Mouse (Mus musculus) common myeloid progenitor, adult 5-6 weeks (primary cell): ENCODE results near the gene Creld1. TPM values are rescaled to one million over a fixed set of nuclear protein-coding genes. Genes with fewer than 3 reads are reported as not detected.
A peak's percentile ranks its signal among the peaks of the same experiment; 100 is the strongest.

Experiments
- ATAC-seq: replicated peaks from 2 replicates; pipeline ENCODE4 v1.8.0; 2016; ENCODE audit warnings: low read depth, mild to moderate bottlenecking, moderate TSS enrichment, inconsistent platforms; ENCODE audit not compliant: poor library complexity, severe bottlenecking
- total RNA-seq: library from RNA; stranded (forward); fragments of 200-1000, 187-1606 nt; gene quantifications from 2 replicates; pipeline ENCODE4 v1.2.3, GENCODE M21; 2017

Gene Creld1
- total RNA-seq, 1 experiment from 2014 or later, result 9.4 TPM

DNA sequence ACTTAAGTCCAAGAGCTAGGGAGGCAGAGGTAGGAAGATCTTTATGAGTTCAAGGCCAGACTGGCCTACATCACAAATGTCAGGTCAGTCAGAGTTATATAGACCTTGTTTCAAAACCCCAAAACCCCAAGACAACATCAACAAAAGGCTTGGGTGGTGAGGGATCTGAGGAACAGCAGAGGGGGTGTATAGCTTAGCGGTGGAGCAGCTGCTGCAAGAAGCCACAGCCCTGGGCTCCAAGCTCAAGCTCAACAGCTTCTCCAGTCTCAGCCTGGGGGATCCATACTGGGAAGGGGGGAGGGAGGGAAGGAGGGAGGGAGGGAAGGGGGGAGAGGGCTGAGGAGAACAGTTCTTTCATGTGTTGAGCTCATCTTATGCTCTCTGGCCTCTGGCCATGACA, 22.6 kb downstream of the Creld1 start:
- ATAC-seq, result no peak

GRCm38 (mm10) chr6:113507130-113507529, 24.0 kb downstream of the Creld1 start:
- no peak for ATAC-seq

GRCm38 (mm10) chr6:113508272-113508946, 25.3 kb downstream of the Creld1 start:
- ATAC-seq, result no peak

DNA sequence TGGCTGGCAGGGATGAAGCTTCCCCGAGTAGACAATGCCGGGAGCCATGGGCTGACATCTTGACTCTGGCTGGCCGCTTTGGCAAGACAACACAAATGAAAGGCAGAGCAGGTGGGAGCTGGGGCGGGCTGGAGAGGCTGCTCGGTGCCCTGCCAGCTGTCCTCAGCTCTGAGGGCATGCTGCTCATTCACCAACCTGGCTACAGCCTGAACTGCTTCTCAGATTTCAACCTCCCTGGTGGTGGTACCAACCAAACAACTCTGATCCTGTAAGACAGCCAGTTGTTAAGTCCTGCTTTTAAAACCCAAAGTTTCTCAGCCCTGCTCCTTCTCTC, 25.8 kb downstream of the Creld1 start:
- ATAC-seq, result no peak

GRCm38 (mm10) chr6:113513944-113514343, 30.8 kb downstream of the Creld1 start:
- no peak for ATAC-seq

DNA sequence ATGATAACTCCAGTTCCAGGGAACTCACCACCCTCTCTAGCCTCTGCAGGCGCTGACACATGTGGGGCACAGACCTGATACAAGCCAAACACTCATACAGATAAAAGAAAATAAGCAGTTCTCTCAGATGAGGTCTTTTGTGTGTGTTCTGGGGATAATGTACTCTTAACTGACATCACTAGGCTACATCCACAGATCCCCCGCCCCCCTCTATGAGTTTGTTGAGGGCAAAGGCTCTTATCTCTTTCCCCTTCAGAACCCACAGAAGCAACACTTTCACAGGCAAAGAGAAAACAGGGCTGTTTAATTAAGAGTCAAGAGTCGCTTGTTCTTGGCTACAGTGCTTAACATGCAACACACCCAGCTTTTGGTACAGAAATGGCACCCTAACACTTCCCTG, 31.5 kb downstream of the Creld1 start:
- peak; percentile 57 for ATAC-seq

GRCm38 (mm10) chr6:113517434-113518080, 34.5 kb downstream of the Creld1 start:
- ATAC-seq, result peak; percentile 90

GRCm38 (mm10) chr6:113522310-113522709, 39.2 kb downstream of the Creld1 start:
- ATAC-seq, result no peak

DNA sequence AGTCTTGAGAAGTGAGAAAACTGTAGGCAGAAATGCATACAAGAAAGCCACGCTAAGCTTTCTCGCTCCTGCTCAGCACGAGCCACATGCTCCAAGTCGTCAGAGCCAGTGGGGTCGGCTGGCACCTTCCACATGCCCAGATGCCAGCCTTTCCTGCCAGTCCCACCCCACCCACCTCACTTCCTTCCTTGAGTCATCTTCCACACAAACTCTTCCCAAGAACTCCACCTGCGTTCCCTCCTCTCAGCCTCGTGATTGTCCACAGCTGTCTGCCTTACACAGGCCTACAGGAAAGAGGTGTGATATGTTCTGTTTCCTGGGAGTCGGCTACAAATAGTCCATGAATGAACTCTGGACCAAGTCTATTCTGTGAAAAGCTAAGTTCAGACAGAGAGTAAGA, 40.3 kb downstream of the Creld1 start:
- ATAC-seq, result no peak

- peak; percentile 90 for ATAC-seq
These were observed 48.1 kb downstream of the Creld1 start, which contains the start of the genes Emc3 and Fancd2 for GRCm38 (mm10) chr6:113530932-113531839. Gene Emc3, minus strand, starts transcription at chr6:113531652. Gene Fancd2, plus strand, starts transcription at chr6:113531682.

- ATAC-seq, result no peak
These were observed 48.8 kb downstream of the Creld1 start for GRCm38 (mm10) chr6:113531840-113532404.

DNA sequence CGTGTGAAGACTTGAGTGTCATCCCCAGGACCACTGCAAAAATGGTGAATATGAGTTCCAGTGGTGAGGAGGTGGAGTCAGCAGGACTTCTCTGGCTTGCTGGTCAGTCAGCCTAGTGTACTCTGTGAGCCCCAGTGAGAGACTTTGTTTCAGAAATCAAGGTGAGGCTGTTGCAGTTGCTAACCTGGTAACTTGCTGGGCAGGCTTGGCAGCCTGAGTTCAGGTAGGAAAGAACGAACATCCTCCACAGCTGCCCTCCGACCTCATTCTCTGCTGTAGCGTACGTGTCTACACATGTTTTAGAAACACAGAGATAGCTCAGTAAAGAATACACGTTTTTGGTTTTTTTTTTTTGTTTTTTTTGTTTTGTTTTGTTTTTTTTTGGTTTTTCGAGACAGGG, 51.8 kb downstream of the Creld1 start:
- no peak for ATAC-seq

DNA sequence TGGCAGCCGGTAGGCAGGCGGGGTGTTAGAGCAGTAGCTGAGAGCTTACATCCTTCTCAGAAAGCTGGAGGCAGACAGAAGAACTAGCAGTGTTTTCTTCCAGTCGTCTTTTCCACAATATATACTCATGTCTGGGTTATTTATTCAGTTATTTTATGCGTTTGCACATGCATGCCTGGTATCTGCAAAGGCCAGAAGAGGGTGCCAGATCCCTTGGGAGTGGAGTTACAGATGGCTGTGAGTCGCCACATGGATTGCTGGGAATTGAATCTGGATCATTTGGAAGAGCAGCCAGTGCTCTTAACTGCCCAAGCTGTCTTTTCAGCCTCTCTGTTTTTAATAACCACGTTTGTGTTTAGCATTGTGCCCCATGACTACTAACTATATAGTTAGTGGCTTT, 58.5 kb downstream of the Creld1 start:
- ATAC-seq, result no peak

Other genes with a start within 250 kb of the Creld1 start
- gene Mtmr14, start 245.5 kb upstream of the Creld1 start, total RNA-seq, result 20.5 and 35.4 TPM in 2 replicates
- gene Cpne9, start 201.0 kb upstream of the Creld1 start, total RNA-seq, result 0.05 TPM in 1 of 2 replicates, not detected in the other
- gene Brpf1, start 176.2 kb upstream of the Creld1 start, total RNA-seq, result 27.5 and 35.7 TPM in 2 replicates
- gene Ogg1, start 156.3 kb upstream of the Creld1 start, total RNA-seq, result 10.2 and 11.7 TPM in 2 replicates
- gene Camk1, start 139.3 kb upstream of the Creld1 start, total RNA-seq, result 29.9 and 41.3 TPM in 2 replicates
- 20.7 and 33.1 TPM in 2 replicates for gene Tada3, start 105.4 kb upstream of the Creld1 start, total RNA-seq
- 175 and 193 TPM in 2 replicates for gene Arpc4, start 105.2 kb upstream of the Creld1 start, total RNA-seq
- 0.78 and 1.4 TPM in 2 replicates for gene Ttll3, start 94.0 kb upstream of the Creld1 start, total RNA-seq
- 5.5 and 9.0 TPM in 2 replicates for gene Rpusd3, start 64.0 kb upstream of the Creld1 start, total RNA-seq
- not detected in 2 replicates for gene Cidec, start 47.5 kb upstream of the Creld1 start, total RNA-seq
- 28.6 and 32.7 TPM in 2 replicates for gene Jagn1, start 40.7 kb upstream of the Creld1 start, total RNA-seq
- gene Il17re, start 24.8 kb upstream of the Creld1 start, total RNA-seq, result 1.6 and 2.6 TPM in 2 replicates
- 0.09 and 0.44 TPM in 2 replicates for gene Il17rc, start 11.9 kb upstream of the Creld1 start, total RNA-seq
- gene Prrt3, start 18.6 kb downstream of the Creld1 start, total RNA-seq, result not detected in 2 replicates
- 31.3 and 40.9 TPM in 2 replicates for gene Emc3, start 48.4 kb downstream of the Creld1 start, total RNA-seq
- gene Fancd2, start 48.4 kb downstream of the Creld1 start, total RNA-seq, result 21.1 and 31.8 TPM in 2 replicates
- 1.7 TPM in 1 of 2 replicates, not detected in the other for gene Fancd2os, start 117.4 kb downstream of the Creld1 start, total RNA-seq
- 115 and 131 TPM in 2 replicates for gene Brk1, start 121.5 kb downstream of the Creld1 start, total RNA-seq
- gene Vhl, start 140.7 kb downstream of the Creld1 start, total RNA-seq, result 10.6 and 15.9 TPM in 2 replicates
- 10.8 and 21.1 TPM in 2 replicates for gene Irak2, start 155.2 kb downstream of the Creld1 start, total RNA-seq
- 102 and 108 TPM in 2 replicates for gene Tatdn2, start 213.8 kb downstream of the Creld1 start, total RNA-seq
- not detected in 2 replicates for gene Ghrl, start 236.6 kb downstream of the Creld1 start, total RNA-seq